Mouse (Mus musculus) adrenal gland (tissue): Measurements from ENCODE around the gene Fnip2.

Source experiments
- intact Hi-C: fragments of 180-260 bp; cut with DNase I; formaldehyde crosslinking; loops from one replicate; pipeline ENCODE4 v1.15.1; 2025

Gene Fnip2

DNA sequence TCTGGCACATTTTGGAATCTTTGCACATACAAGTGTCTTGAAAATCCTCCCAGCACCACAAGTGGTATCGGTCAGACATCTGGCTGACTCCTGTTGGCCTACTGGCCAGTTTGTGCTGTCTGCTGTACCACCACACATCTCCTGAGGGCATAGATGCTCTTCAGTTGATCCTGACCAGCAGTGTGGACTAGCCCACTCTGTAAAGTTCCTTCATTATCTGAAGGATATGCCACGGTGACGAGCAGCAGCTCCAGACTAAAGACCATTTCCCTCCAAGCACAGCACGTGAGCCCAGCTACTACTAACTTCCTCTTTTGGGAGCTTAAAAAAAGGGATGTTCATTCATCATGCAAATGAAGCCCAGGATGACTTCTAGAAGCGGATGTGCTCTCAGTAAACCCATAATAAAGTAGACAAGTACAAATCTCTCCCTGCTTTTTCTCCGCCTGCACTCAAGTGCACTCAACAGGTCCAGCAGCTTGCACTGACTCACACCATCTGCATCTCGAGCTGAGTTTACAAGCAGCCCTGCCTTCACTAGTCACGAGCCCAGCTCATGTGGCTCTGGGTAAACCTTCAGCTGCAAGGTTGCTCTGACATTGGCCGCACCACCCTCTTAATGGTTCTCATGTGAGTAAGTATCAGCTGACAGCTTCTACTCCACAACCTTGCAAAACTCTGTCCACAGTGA lies 35.9 kb downstream of the Fnip2 start:
- intact Hi-C loops, result no loop called here

DNA sequence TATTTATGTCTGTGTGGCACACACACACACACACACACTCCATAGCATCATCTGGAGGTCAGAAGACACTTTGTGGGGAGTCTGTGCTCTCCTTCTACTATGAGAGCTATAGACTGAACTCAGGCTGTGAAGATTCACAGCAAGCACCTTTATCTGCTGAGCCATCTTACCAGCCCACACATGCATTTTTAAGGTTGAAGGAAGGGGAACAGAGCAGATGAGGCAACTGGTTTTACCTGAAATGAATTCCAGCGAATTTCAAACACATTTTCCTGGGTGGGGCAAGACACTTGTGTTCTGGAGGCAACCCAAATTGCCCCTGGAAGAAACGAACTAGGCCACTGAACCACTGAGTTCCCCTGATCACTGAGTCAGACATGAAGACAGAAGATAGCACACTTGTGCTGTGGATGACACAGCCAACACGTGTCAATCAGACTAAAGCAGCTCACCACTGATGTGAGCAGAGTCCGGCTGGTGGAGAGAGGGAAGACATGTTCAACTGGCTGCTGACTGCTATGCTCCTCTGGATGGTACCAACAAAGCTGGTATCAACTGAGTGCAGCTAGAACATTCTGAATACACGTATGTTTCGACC lies 38.0 kb downstream of the Fnip2 start:
- intact Hi-C loops, result no loop called here

DNA sequence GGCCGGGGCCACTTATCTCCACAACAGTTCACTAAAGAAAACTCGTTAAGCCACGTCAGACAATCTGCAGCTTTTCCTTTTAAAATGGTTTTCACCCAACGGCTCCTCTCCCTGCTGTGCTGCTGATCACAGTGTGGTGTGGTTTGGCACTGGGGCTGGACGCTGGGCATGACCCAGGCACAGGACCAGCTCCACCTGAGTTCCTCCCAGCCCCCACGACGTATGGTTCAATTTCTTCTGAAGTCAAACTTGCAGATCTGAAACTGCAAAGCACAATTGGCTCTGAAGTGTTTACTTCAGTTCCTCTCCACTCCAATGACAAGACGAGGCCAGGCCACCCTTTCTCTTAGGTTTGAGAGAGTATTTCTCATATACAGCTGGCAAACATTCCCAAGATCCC lies 39.1 kb downstream of the Fnip2 start:
- intact Hi-C loops, result no loop called here

DNA sequence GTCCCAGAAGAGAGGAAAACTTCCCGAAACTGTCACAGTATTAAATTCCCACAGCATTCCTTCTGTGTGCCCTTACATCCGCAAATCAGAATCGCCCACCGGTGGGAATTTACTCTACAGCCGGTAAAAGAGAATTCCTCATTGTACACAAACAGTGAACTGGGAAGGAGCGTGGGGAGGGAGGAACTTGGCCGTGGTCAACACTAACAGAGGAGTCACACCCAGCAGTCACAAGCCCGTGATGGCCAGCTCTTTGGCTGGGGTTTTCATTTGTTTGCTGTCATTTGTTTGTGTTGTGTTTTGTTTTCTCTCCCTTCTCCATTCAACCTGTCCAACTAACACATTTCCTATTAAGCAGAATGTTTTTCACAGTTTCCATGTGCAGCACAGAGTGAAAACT lies 39.7 kb downstream of the Fnip2 start:
- intact Hi-C loops, result no loop called here

DNA sequence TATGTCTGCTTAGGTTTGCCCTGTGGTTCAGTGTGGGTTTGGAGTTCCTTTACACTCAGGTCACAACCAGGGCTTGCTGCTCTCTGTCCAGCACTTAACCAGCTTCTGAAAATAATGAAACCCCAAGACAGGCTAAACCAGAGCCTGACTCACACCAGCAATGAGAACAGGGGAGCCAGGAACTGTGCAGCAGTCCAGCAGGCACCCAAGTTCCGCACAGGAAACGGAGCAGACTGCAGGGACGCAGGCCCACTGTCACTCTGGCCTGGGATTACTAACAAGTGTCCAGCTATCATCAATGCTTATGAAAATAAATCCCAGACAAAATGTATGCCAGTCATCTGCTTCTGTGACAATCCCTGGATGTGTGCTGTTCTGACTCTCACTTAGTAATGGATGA lies 40.1 kb downstream of the Fnip2 start:
- intact Hi-C loops, result no loop called here

DNA sequence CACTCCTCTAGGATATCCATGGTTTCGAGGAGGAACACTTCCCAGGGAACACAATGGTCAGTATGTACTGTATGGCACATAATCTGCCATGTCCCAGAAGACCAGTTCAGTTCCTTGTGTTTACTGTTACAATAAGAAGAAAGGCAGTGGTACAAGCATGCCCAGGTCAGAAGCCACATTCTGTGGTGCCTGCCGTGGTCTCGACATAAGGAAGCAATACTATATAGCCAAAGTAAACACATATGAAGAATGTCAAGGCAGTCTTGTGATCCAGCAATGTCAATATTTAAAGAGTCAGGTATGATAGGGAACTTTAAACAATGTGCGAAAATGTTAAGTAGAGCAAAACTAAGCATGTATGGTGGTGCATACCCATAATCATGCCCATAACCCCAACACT lies 44.2 kb downstream of the Fnip2 start:
- intact Hi-C loops, result no loop called here

DNA sequence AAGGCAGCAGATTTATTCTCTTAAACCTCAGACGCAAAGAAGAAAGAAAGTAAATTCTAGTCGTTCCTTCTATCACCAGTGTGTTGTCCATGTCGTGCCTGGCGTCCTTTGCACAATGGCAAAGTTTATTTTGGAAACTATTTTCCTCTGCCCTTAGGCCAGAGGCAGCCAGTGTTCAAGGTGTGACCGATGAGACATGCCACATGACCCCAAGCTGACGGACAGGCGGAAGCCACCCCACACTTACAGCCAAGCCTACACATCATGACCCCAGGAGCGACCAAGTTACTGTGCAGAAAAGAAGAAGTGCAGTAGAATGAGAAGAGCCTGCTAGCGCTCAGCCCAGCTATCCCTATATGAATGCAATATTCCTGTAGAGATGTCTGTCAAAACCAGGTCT lies 47.7 kb downstream of the Fnip2 start:
- intact Hi-C loops, result loop anchor here (5.0 to 10.0 kb wide), 2 partner anchors 45 to 67 kb away; partner anchors contain the start of gene Fnip2

DNA sequence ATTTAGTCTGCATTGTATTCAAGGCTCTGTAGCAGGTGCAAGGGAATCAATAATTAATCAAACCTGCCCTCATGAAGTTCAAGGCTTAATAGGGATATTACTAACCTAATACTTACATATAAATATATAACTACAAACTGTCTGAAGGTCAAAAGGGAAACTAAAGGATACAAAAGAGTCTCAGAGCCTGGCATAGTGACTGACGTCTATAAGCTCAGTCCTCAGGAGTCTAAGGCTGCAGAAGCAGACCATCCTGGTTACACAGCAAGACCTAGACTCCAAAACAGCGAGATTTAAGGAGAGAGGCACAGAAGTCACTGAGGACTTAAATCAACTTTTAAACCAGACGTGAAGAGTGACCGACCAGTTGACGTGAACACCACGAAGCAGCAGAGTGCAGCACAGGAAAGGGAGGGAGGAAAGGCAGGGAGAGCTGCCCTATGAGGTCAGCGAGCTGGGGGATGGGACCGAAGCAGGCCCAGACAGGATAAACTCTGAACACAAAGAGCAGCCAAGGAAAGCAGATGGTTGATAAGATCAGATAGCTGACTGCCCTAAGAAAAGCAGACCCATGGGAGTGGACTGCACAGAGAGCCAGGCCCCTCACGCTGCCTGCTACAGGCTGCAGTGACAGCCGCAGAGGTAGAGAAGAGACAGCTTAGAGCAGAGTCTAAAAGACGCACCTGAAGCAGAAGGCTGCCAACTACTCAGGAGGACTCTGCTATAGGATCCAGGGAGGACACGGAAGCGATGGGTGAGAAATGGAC lies 48.7 kb downstream of the Fnip2 start:
- intact Hi-C loops, result loop anchor here (5.0 to 10.0 kb wide), 2 partner anchors 46 to 68 kb away; partner anchors contain the start of gene Fnip2

DNA sequence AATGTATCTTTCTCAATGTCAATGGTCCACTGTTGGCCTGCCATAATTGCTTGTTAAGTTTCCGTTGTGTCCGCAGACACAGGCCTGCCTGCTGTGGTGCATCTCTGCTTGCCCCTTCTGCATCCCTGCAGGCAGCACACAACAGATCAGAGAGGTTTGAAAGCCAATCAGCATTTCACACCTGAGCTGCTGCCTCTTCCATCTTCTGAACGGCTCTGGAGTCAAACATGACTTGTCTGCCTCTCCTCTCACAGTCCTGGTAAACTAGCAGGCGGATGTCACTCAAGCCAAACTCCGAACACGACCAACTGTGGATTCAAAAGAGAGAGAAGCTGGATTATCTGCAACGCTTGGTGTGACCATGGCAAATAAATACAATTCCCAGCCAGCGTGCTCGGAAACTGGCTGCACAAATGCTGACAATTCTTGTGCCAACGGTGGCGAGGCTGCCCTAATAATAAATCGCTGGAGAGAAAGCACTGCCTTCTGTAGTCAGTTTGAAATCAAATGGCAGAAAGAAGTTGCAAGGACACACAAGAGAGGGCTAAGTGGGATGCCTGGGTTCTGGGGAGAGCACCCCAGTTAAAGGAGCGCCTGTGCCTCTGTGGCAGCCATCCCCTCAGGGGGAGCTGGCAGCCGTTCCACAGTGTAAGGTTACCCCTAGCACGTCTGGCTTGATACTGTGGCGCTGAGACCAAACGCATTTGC lies 49.6 kb downstream of the Fnip2 start:
- intact Hi-C loops, result loop anchor here (5.0 to 10.0 kb wide), 2 partner anchors 47 to 69 kb away; partner anchors contain the start of gene Fnip2

DNA sequence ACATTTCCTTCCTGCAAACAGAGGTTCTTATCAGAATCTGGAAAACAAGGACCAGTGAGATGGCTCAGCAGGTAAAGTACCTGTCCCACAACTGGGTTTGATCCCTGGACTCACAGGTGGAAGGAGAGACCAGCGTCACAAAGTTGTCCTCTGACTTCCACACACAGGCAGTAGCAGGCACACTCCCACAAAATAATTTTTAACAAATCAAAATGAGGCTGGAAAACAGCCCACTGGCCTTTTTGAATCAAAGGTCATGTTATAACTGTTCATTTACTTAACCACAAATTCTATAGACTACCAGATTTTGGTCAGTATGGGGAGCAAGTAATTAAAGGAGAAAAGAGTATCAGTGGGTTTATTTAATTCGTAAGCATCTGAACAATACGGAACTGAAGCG lies 50.6 kb downstream of the Fnip2 start:
- intact Hi-C loops, result loop anchor here (5.0 to 10.0 kb wide), 2 partner anchors 48 to 70 kb away; partner anchors contain the start of gene Fnip2

DNA sequence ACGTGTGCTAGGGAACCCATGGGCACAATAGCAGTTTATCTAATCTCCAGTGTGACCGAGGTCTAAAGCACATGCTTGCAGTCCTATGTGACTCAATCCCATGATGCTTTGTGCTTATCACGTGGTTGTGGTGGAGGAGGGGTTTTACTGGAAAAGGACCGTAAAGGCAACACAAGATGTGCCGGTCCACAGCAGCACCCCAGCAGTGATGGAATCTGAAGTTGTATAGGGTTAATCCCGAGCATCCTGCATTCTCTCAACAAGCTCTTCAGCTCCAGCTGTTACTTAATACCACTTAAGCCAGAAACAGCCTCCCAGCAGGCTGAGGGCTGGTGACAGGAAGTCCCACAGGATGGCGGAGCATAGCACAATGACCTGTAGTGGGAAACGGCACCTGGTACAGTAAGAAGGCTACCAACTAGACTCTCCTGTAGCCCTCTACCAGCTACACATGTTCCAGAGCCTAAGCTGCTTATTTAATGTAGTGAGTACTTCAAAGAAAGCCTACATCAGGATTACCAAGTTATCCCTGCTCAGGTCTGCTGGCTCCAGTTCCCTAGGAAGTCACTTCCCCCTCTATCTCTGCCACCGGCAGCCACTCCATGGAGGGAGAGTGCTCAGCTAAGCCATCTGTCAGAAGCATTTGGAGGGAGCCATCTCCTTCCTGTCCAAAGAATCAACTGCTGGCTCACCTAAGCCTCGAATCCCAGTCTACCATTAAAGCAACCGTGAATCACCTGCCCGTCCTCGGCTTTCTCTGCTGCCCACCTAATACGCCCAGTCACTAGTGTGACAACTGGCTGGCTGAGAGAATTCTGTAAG lies 51.3 kb downstream of the Fnip2 start:
- intact Hi-C loops, result loop anchor here (5.0 to 10.0 kb wide), 2 partner anchors 48 to 71 kb away; partner anchors contain the start of gene Fnip2

DNA sequence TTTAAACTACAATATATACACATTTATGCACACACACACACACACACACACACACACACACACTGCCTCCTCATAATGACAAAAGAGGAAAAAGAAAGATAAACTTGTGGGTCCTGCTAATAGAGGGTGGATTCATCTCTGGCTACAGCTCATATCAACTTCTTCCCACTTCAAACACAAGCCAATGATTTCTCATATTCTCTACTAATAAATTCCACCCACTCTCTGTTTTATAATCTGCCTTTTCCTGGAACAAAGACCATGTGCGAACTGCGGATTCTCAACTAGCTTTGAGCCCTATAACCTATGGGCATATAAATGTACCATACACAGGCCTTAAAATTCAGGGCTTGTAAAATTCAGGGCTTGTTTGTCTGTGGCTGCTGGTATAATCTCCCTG lies 53.3 kb downstream of the Fnip2 start:
- intact Hi-C loops, result loop anchor here (10.0 kb wide), 1 partner anchor 50 kb away; the partner anchor contains the start of gene Fnip2

DNA sequence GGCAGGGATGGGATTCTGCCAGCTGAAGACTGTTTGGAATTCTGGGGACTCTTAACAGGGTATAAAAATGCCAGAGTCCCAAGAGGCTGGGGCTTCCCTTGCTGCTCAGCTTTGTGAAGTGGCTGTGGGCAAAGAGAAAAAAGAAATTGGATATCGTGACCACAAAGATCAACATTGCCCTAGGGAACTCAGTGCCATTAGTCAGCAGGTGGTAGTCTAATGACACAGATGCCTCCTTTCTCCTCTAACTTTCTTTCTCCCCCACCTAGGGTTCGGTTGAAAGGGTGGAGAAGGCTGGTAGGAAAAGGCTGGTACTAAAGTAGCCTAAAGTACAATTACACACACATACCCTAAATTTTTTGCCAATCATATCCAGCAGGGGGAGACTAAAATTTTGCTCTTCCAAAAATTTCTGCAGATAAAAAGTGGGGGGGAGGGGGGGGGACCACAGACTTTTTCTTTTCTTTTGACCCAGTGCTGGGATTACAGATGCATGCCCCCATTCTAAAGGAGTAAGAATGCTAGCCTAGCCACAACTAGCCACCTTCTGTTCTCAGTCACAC lies 66.3 kb downstream of the Fnip2 start:
- intact Hi-C loops, result no loop called here

DNA sequence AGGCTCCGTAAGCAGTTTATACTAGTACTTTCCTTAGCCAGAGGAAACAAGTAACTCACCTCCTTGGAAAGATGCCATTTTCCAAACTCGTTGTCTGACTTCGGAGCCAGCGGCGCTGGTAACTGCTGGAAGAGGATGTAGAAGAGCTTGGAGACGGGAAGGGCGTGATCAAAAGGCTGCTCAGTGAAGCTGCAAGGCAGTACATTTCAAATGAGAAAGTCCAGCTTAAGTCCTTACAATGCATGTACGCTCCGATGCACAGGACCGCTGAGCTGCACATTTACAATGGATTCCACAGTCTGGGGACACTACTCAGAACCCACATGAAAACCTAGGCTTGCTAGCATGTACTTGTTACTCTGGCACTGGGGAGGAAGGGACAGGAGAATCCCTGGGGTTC lies 67.3 kb downstream of the Fnip2 start:
- intact Hi-C loops, result no loop called here

DNA sequence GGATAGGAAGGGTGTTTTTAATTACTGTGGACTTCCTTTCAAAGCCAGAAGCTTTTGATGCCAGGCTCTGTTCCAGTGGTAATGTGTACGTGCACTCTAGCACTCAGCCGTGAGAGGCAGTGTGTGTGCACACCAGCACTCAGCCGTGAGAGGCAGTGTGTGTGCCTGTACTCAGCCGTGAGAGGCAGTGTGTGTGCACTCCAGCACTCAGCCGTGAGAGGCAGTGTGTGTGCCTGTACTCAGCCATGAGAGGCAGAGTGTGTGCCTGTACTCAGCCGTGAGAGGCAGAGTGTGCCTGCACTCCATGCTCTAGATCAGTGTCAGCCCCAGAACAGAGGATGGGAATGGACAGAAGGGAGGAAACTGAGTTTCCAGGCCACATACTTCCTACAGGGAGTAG lies 70.9 kb downstream of the Fnip2 start:
- intact Hi-C loops, result no loop called here

DNA sequence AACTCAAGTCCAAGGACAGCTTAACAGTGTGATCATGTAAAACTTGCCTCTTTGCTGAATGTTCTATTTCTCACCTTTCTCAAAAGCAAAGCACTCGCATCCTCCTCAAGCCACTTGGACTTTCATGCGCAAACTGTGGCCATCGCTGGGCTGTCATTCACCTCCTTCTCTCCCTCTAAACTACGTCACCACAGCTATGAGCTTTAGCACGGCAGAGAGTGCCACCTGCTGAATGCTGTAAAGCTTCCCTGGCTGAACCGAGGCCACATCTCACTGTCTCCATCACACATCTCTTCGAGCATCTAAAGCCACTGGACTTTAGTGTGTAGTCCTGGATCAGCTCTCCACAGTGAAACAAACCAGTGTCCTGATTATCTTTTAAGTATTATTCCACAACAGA lies 72.4 kb downstream of the Fnip2 start:
- intact Hi-C loops, result no loop called here

DNA sequence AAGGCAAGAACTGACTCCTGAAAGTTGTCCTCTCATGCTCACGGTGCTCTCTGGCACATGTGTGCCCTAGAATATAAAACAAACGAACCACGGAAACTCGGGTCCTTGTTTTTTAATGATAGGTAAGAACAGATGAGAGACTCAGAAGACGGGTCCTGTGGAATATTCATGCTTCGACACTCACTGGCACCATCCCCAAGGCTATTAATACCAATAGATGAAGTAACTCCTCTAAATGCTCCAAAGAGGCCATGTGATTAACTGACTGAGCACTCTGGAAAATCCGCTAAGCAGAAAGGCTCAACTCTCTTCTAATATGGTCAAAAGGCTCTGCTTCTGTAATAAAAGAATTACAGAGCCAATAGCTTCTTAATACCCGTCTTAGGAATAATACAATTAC lies 73.6 kb downstream of the Fnip2 start:
- intact Hi-C loops, result no loop called here

DNA sequence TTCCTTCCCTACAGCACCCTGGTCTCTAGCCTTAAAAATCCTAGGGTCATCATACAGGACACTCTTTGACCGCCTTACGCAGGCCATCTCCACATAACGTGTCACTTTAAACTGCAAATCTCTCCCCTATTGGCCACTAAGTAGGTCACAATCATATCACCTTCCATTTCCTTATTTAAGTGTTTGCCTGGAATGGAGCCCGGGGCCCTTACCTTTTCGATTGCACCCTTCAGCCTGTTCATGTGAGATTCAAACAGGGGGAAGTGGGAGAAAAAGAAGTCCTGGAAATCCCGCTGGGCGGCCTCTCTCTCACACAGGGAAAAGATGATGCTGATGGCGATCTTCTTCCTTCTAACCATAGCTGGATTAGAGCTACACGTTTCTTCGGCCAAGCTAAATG lies 74.5 kb downstream of the Fnip2 start:
- intact Hi-C loops, result no loop called here

DNA sequence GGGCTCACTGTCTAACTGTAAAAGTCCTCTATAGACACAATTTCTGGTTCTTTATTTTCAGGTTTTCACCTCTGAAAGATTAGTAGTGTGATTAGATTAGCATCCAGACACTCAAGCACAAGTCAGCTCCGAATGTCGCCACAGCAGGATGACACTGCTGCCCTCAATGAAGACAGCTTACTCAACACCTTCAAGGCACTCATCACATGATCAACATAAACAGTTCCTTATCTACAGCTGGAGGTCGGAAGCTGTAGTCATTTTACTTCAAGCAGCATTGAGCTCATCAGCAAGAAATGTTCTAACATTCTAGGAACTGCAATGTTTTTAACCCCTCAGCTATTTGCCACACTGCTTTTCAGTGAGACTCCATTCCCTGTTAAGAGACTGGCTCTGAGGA lies 76.0 kb downstream of the Fnip2 start:
- intact Hi-C loops, result no loop called here

DNA sequence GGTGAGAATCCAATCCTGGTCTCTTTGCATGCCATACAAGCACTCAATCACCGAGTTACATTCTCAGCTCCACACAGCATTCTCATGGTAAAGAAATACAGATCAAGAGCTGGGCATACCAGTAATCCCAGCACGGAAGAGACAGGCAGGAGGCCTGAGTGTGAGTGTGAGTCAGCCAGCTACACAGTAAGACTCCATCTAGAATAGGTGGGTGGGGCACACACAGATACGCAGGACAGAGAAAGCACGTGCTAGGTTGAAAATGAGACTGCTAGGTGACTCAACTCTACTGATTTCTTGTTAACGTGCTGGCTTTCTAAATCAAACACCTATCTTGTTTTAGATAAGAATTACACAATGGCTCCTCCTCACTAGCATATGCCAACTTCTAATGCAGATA lies 77.5 kb downstream of the Fnip2 start:
- intact Hi-C loops, result no loop called here
